ENCODE assay signal across 35 mouse cellular contexts in the genomic region with DNA sequence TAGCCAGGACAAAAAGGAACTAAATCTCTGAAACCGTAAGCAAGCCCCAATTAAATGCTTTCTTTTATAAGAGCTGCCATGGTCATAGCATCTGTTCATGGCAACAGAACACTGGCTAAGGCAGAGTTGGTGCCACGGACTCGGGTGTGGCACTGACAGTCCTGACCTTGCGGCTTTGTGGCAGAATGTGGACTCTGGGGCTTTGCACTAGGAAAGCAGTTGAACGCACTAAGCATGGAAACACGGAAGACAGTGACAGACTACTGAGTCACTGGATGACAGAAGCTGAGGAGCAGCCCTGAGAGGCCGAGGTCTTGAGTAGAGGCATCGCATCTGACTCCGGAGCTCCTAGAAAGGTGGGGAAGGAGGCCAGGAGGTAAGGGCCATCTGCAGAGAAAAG. TPM values are rescaled to one million over a fixed set of nuclear protein-coding genes. Genes with fewer than 3 reads are reported as not detected.
"Had no signal": no experiment of that assay in that cellular context is flagged by ENCODE, and none has a peak within 500 bp of the region (broad histone marks: within the 10 kb centered on the region; RNA-seq: fewer than 3 reads in every experiment).

No protein-coding gene starts in this region.

- ATAC-seq: liver, embryonic 12.5 days; liver, postnatal 0 days; lung, postnatal 0 days; midbrain, embryonic 13.5 days; midbrain, embryonic 15.5 days; midbrain, embryonic 16.5 days had no signal

- H3K4me1 ChIP-seq: limb, embryonic 10.5 days; limb, embryonic 12.5 days; limb, embryonic 13.5 days; limb, embryonic 15.5 days; liver, embryonic 12.5 days; liver, embryonic 13.5 days; liver, embryonic 15.5 days; lung, embryonic 15.5 days; midbrain, embryonic 10.5 days; midbrain, embryonic 12.5 days; midbrain, embryonic 13.5 days; midbrain, embryonic 15.5 days; neural tube, embryonic 12.5 days had no signal

- DNase-seq: left cerebral cortex, postnatal 4 days; liver; liver, embryonic 13.5 days; liver, postnatal 0 days; lung, adult 18-20 months; lung, adult 2 months; lung, embryonic 14.5 days; lung, postnatal 10 days; lung, postnatal 14 days; lung, postnatal 36 days; lung, postnatal 4 days; midbrain, embryonic 14.5 days had no signal

- H3K36me3 ChIP-seq: liver, embryonic 15.5 days had no signal

- H3K4me2 ChIP-seq: limb, embryonic 12.5 days; limb, embryonic 13.5 days; limb, embryonic 15.5 days; liver, embryonic 11.5 days; liver, embryonic 12.5 days; liver, embryonic 13.5 days; liver, embryonic 15.5 days; lung, embryonic 14.5 days; lung, embryonic 15.5 days; midbrain, embryonic 12.5 days; midbrain, embryonic 13.5 days; midbrain, embryonic 15.5 days; neural tube, embryonic 12.5 days had no signal

- H3K9ac ChIP-seq: limb, embryonic 12.5 days; limb, embryonic 13.5 days; limb, embryonic 15.5 days; liver, embryonic 12.5 days; liver, embryonic 13.5 days; liver, embryonic 14.5 days; liver, embryonic 15.5 days; liver, postnatal 0 days; lung, embryonic 14.5 days; lung, embryonic 15.5 days; midbrain, embryonic 12.5 days; midbrain, embryonic 13.5 days; midbrain, embryonic 15.5 days; neural tube, embryonic 12.5 days had no signal

- H3K27me3 ChIP-seq: limb, embryonic 12.5 days; limb, embryonic 13.5 days; limb, embryonic 15.5 days; liver, embryonic 12.5 days; liver, embryonic 13.5 days; liver, embryonic 15.5 days; lung, embryonic 15.5 days; megakaryocyte, embryonic 14.5 days; midbrain, embryonic 12.5 days; midbrain, embryonic 13.5 days; midbrain, embryonic 15.5 days; neural tube, embryonic 12.5 days had no signal

- H3K9me3 ChIP-seq: limb, embryonic 10.5 days; limb, embryonic 13.5 days; limb, embryonic 15.5 days; liver, embryonic 12.5 days; liver, embryonic 13.5 days; liver, embryonic 15.5 days; lung, embryonic 15.5 days; megakaryocyte, embryonic 14.5 days; midbrain, embryonic 10.5 days; midbrain, embryonic 12.5 days; midbrain, embryonic 13.5 days; midbrain, embryonic 15.5 days; neural tube, embryonic 12.5 days had no signal

- H3K4me3 ChIP-seq: limb, embryonic 10.5 days; limb, embryonic 12.5 days; limb, embryonic 13.5 days; limb, embryonic 15.5 days; liver, embryonic 12.5 days; liver, embryonic 13.5 days; liver, embryonic 15.5 days; lung, embryonic 15.5 days; megakaryocyte, embryonic 14.5 days; midbrain, embryonic 10.5 days; midbrain, embryonic 12.5 days; midbrain, embryonic 13.5 days; midbrain, embryonic 15.5 days; myocyte; neural tube, embryonic 12.5 days had no signal

- H3K27ac ChIP-seq: limb, embryonic 10.5 days; limb, embryonic 12.5 days; limb, embryonic 13.5 days; limb, embryonic 15.5 days; liver, embryonic 12.5 days; liver, embryonic 13.5 days; liver, embryonic 14.5 days; liver, embryonic 15.5 days; lung, embryonic 15.5 days; macrophage; midbrain, embryonic 10.5 days; midbrain, embryonic 12.5 days; midbrain, embryonic 13.5 days; midbrain, embryonic 15.5 days; neural tube, embryonic 12.5 days had no signal

RNA-seq across cellular contexts. Expression of gene Kremen2, which starts 11.9 kb away (rescaled TPM):
- total RNA-seq: liver, adult 2 months; megakaryocyte, adult 5-6 weeks; monocyte, adult 5-6 weeks had no signal
- polyA plus RNA-seq: liver, embryonic 15.5 days; liver, embryonic 16.5 days; liver, postnatal 0 days; lung, embryonic 14.5 days; macrophage had no signal

RNA-seq across cellular contexts. Expression of gene Flywch2, which starts 28.3 kb away (rescaled TPM):
- total RNA-seq: monocyte, adult 5-6 weeks had no signal
